Mouse (Mus musculus) fibroblast of lung, adult 2 months (primary cell): ENCODE results near the gene Il23a.
A peak's percentile ranks its signal among the peaks of the same experiment; 100 is the strongest.
"Not testable (repeated sequence)": the region's sequence is repeated elsewhere in the genome, so short reads cannot be mapped to it uniquely, and the experiment has no call there.

Experiments
- DNase-seq: peaks from one replicate; pipeline ENCODE4 v3.0.0-alpha.2; 2011; ENCODE audit warnings: low read depth

Gene Il23a

DNA sequence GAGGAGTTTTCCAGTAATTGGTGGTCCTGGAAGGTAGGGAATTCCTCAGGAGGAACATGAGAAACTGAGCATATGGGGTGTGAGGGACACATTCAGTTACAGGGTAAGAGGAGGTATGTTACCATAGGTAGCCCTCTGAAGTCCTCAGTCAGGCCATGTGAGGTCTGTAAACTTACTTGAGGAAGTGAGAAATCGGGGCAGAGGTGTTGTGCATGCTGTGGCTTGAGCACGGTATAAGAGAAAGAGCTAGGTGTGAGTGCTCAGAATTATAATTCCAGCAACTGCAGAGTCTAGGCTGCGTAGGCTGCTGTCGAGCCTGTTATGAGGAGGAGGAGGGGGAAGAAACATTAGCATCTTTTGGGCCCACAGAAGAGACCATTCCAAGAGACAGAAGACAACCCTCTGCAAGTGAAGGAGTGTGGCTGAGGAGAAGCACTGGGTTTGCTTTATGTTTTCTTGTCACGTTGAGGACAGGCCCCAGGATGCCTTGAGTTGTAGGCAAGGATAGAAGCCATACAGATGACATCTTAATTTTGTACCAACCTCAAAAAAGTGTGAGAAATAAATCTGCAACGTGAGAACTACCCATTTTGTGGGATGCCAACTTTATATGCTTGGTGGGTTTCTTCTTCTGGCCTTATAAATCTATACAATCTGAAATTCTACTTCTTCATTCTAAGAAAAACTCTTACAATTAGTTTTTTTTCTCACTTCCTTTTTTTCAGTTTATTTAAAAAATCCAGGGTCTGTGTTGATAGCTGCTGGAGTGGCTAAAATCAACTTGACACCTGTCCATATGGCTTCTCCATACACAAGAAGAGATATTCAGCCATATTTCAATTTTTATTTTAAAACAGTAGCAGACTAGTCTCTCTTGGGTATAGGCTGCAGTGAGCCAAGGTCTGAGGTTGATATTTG, 34.9 kb downstream of the Il23a start:
- DNase-seq = no peak

DNA sequence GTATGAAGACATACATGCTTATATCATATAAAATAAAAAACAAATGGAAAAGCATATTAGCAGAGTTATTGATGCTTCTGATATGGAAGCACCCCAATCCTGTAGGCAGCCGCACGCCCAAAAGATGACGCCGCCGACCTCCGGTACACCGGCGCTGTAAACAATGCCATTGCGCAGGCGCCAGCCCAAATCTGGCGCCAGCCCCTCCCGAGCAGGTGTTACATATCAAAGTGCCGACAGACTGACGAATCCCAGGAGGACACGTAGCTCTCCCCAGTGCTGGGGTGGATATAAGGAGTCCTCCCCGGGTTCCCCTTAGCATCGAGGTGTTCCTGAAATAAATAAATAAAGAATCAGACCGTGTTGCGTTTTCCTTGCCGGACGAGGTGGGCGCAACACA, 36.3 kb downstream of the Il23a start:
- no peak for DNase-seq

DNA sequence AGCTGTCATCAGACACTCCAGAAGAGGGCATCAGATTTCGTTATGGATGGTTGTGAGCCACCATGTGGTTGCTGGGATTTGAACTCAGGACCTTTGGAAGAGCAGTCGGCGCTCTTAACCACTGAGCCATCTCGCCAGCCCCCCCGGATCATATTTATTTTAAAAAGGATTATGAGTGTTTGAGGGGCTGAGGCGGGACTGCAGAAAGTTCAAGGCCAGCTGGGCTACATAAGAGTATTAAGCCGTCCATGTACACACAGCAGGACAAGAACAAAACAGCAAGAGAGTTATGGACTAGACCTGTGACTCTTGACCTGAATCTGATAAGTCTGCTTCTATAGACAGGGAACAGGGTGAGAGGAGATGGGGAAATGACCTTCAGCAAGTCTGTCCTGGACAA, 38.2 kb downstream of the Il23a start:
- DNase-seq = not testable (repeated sequence)

DNA sequence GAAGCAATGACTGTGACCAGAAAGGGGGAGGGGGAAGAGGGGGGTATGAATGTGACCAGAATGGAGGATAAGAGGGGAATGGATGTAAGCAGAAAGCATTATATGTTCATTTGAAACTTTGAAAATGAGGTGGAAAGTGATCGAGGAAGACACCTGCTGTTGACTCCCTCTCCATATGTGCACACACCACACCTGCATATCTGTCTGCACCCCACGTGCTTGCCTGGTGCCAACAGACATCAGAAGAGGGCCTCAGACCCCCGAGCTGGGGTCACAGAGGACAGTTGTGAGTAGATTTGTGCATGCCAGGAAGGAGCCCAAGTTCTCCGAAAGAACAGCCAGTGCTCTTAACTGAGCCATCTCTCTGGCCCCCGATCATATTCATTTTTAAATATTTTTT, 38.6 kb downstream of the Il23a start:
- DNase-seq = no peak

DNA sequence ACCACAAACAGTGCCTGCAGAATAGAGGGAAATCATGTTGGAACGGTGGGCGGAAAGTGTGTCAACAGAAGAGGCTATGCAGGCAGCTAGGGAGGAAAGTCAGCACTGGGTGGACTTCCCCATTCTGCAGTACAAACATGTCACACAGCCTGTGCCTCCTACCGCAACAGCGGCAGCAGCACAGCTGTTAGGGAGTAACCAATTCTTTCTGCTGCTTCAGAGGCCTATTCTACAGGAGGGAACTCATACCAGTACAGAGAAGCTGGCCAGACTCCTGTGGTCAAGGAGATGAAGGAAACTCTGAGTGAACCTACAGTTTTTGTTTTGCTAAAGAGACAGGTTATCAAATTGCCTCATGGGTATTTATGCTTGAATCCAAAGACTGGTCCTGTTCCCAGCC, 39.6 kb downstream of the Il23a start:
- DNase-seq = no peak

DNA sequence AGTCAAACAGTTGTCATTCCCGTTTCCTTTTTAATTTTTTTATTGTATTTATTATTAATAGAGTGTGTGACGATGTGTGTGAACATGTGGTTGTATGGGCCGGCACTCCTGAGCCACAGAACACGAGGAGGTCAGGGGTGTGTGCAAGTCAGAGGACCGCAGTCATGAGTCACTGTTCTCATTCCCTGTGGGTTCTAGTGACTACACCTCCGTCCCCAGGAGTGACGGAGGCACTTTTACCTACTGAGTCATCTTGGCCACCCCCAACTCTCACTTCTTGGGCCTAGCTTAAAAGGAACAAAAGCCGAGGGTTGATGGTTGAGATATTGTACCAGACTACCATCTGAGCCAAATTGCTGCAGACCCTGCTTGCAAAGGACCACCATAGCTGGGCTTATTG, 42.2 kb downstream of the Il23a start:
- DNase-seq = no peak

DNA sequence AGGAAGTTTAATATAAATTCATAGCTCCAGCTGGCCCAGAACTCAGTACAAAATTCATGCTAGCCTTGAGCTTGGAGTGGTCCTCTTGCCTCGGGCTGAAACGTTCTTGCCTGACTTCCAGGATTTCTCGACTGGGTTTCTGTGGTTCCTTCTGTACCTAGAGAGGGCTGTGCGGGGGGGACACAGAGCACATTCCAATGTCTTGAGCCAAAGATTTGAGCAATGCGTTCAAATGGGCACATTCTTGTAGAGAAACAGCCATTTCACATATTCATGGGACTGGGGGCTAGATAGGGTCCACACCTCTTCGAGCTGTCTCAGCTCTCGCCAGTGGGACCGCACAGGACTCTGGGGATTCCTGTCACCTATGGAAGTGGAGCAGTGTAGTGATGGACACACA, 42.6 kb downstream of the Il23a start:
- no peak for DNase-seq

DNA sequence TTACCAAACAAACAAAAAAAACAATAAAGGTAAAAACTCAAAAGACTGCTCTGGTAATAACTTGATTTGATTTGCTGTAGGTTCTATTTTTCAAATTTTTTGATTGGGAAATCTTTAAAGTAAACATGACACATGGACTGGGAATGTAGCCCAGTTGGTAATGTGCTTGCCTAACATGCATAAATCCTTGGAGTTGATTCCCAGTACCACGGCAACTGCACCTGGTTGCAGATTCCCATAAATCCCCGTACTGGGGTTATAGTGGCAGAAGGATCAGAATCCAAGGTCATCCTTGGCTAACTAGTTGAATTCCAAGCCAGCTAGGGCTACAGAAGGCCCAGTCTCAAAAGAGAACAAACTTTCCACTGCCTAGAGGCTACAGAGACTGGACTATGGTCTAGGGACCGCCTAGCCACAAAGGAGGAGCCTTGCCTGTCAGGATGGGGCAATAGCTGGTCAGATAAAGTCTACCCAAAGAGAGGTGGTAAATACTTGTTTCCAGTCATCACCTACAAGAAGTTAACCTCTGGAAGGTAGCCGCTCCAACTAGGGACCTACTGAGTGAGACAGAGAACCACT, 44.8 kb downstream of the Il23a start, which contains the start of gene Apon:
TSS of gene Apon (plus strand) at position 420 of the 579 bp plus-strand sequence.
- peak; percentile 69 for DNase-seq

DNA sequence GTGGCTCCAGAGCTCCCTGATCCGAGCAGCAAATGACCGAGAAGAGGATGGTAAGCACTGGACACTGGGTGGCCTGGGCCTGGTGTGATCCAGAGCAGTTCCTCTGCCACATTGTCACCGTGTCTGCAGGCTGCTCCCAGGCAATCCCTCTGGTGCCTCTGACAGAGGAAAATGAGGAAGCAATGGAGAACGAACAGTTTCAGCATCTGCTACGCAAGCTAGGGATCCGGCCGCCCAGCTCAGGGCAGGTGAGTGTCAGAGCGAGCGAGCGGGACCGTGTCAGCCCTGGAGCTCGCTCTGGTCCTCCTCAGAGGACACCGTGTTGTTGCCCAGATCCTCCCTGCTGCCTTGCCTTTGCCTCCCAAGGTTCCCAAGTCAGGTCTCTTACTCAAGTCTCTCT, 48.0 kb downstream of the Il23a start:
- no peak for DNase-seq

DNA sequence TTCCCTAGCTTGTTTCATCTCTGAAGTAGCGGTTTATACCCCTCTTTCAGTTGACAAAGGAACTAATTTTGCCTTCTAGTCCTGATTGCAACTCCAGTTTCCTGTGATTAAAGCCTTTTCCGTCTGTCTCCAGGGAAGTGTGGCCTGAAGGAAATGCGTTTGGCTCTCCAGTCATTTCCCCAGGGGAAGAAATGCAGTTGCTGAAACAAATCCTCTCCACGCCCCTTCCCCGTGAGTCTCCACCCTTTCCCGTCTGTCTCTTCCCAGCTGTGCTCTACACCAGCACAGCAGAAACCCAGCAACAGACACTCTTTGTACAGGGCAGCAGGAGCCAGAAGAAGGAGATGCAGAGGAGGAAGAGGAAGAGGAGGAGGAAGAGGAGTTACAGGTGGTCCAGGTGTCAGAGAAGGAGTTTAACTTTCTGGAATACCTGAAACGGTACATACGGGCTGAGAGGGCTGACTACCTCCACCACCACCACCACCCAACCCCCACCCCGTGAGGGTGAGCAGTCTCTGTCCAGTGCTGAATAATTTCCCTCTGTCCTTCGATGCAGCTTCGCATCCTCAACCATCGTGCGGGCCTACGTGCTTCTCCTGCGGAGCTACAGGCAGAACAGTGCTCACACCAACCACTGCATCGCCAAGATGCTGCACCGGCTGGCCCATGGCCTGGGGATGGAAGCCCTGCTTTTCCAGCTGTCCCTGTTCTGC, 51.4 kb downstream of the Il23a start:
- no peak for DNase-seq
